Mouse (Mus musculus) inflammation-experienced regulatory T-cells, adult 6 months (primary cell): Measurements from ENCODE around the gene Frmd4a. TPM values are rescaled to one million over a fixed set of nuclear protein-coding genes. Genes with fewer than 3 reads are reported as not detected.
"Not testable (repeated sequence)": the region's sequence is repeated elsewhere in the genome, so short reads cannot be mapped to it uniquely, and the experiment has no call there.

Experiments
- ATAC-seq: one replicate; pipeline ENCODE4 v1.8.0; 2017
- polyA plus RNA-seq, 3 experiments: library from polyadenylated mRNA; unstranded; fragments of 100-300 nt; shearing (Covaris generic); gene quantifications; one replicate each; pipeline ENCODE4 v1.2.1; 2017

The Frmd4a gene
- polyA plus RNA-seq, 3 experiments from 2014 or later, result 1.2 to 1.5 (median 1.5) TPM

- not testable (repeated sequence) for ATAC-seq
These were observed 543.0 kb downstream of the Frmd4a start for GRCm38 (mm10) chr2:4560516-4560915.

- no peak for ATAC-seq
These were observed 543.7 kb downstream of the Frmd4a start for GRCm38 (mm10) chr2:4561196-4561595.

GRCm38 (mm10) chr2:4562373-4562772 is 544.9 kb downstream of the Frmd4a start:
- no peak for ATAC-seq

- ATAC-seq, result no peak
These were observed 545.3 kb downstream of the Frmd4a start for GRCm38 (mm10) chr2:4562826-4563225.

GRCm38 (mm10) chr2:4563322-4563721 is 545.8 kb downstream of the Frmd4a start:
- no peak for ATAC-seq

- ATAC-seq, result no peak
These were observed 548.9 kb downstream of the Frmd4a start for GRCm38 (mm10) chr2:4566260-4566955.

- ATAC-seq, result no peak
These were observed 549.6 kb downstream of the Frmd4a start for GRCm38 (mm10) chr2:4566956-4567680.

GRCm38 (mm10) chr2:4568967-4569366 is 551.5 kb downstream of the Frmd4a start:
- no peak for ATAC-seq

- ATAC-seq, result no peak
These were observed 552.8 kb downstream of the Frmd4a start for GRCm38 (mm10) chr2:4570186-4570861.

- ATAC-seq, result no peak
These were observed 555.2 kb downstream of the Frmd4a start for GRCm38 (mm10) chr2:4572498-4573263.

- ATAC-seq, result no peak
These were observed 555.9 kb downstream of the Frmd4a start for GRCm38 (mm10) chr2:4573386-4573785.

GRCm38 (mm10) chr2:4574251-4574650 is 556.7 kb downstream of the Frmd4a start:
- ATAC-seq, result no peak

- no peak for ATAC-seq
These were observed 557.6 kb downstream of the Frmd4a start for GRCm38 (mm10) chr2:4575163-4575562.

- no peak for ATAC-seq
These were observed 558.5 kb downstream of the Frmd4a start for GRCm38 (mm10) chr2:4575975-4576374.

- no peak for ATAC-seq
These were observed 560.8 kb downstream of the Frmd4a start for GRCm38 (mm10) chr2:4578291-4578690.

GRCm38 (mm10) chr2:4579357-4580068 is 562.0 kb downstream of the Frmd4a start:
- no peak for ATAC-seq

GRCm38 (mm10) chr2:4580666-4581065 is 563.1 kb downstream of the Frmd4a start:
- ATAC-seq, result no peak

- no peak for ATAC-seq
These were observed 565.4 kb downstream of the Frmd4a start for GRCm38 (mm10) chr2:4582930-4583329.

GRCm38 (mm10) chr2:4584252-4584651 is 566.7 kb downstream of the Frmd4a start:
- ATAC-seq, result no peak

GRCm38 (mm10) chr2:4586245-4586644 is 568.7 kb downstream of the Frmd4a start:
- ATAC-seq, result no peak

- no peak for ATAC-seq
These were observed 570.3 kb downstream of the Frmd4a start for GRCm38 (mm10) chr2:4587685-4588409.
